Mouse (Mus musculus) heart, embryonic 12.5 days (tissue): ENCODE results near the gene Pde10a. TPM values are rescaled to one million over a fixed set of nuclear protein-coding genes. Genes with fewer than 3 reads are reported as not detected.

Experiments used
- ATAC-seq: fragments of 200-750 bp; cut with Nextera tagmentation; 2 replicates; pipeline ENCODE4 v1.8.0; 2017; ENCODE audit warnings: moderate TSS enrichment, moderate library complexity; ENCODE audit not compliant: insufficient number of reproducible peaks, low FRiP score
- H3K27ac ChIP-seq: fragments of 300-500 bp; sonication (generic); 2 replicates; pipeline ENCODE4 v1.5.1; 2016; ENCODE audit warnings: mild to moderate bottlenecking, moderate library complexity; ENCODE audit not compliant: poor library complexity, severe bottlenecking
- H3K27me3 ChIP-seq: fragments of 300-500 bp; sonication (generic); replicated peaks from 2 replicates; pipeline ENCODE4 v1.6.1; 2016; ENCODE audit warnings: mild to moderate bottlenecking, moderate library complexity
- H3K36me3 ChIP-seq: fragments of 300-500 bp; sonication (generic); 2 replicates; pipeline ENCODE4 v1.6.1; 2016; ENCODE audit warnings: mild to moderate bottlenecking, moderate library complexity
- H3K4me1 ChIP-seq: fragments of 300-500 bp; sonication (generic); replicated peaks from 2 replicates; pipeline ENCODE4 v1.6.1; 2016; ENCODE audit warnings: mild to moderate bottlenecking
- H3K4me2 ChIP-seq: fragments of 300-500 bp; sonication (generic); 2 replicates; pipeline ENCODE4 v1.6.1; 2016; ENCODE audit warnings: mild to moderate bottlenecking, moderate library complexity
- H3K4me3 ChIP-seq: fragments of 300-500 bp; sonication (generic); 2 replicates; pipeline ENCODE4 v1.5.1; 2016; ENCODE audit warnings: mild to moderate bottlenecking
- H3K9ac ChIP-seq: fragments of 300-500 bp; sonication (generic); 2 replicates; pipeline ENCODE4 v1.6.1; 2016; ENCODE audit warnings: mild to moderate bottlenecking, moderate library complexity
- H3K9me3 ChIP-seq: fragments of 300-500 bp; sonication (generic); replicated peaks from 2 replicates; pipeline ENCODE4 v1.6.1; 2016; ENCODE audit warnings: mild to moderate bottlenecking, moderate library complexity
- WGBS: fragments of 180-500 bp; shearing (Covaris S2); methylation state at CpG from one replicate; pipeline ENCODE4 v1.1.7; 2016; 5-methylcytosine and 5-hydroxymethylcytosine counted together
- polyA plus RNA-seq: library from polyadenylated mRNA; unstranded; fragments of >200 nt; fragmentation: Nextera tagmentation; extraction: Ambion mirVana; gene quantifications from 2 replicates; pipeline ENCODE4 v1.2.1, GENCODE M21; 2016

The Pde10a gene
- polyA plus RNA-seq, 1 experiment from 2014 or later = 1.4 TPM

DNA sequence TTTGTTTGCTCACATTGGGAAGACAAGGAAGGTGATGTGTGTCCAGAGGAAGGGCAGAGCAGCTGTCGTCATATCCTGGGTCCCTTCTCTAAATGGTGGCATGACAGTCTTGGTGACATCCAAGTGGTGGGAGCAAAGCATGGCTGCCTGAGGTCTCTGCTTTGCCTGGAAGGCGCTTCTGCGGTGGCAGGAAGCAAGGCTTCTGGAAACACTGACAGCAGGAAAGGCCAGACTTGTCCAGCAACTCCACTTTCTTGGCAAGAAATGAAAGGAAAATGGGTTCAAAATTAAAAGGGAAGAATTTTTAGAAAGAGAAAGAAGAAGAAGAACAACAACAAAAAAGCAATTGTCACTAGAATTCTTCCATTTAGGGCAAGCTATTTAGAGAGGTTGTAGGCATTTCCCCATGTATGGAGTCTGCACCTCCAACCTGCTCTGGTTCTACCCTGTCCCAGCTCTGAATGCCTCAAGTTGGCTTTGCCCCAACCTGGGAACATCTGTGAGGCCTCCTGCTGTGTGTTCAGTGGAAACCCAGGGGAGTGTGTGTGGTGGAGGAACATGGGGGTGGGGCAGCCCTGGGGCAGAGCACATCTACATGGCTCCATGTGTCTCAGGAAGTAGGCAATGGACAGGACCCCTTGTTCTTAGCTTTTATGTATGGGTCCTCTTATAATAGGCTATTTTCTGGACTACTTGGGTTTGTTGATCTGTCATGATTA lies 288.8 kb downstream of the Pde10a start:
- peaks cover 29% of the 10 kb centered on the region for H3K27me3 ChIP-seq
- no peak for ATAC-seq
- H3K27ac ChIP-seq = no peak overlapping the region
- H3K4me3 ChIP-seq = no peak overlapping the region
- peaks cover 8% of the 10 kb centered on the region for H3K4me1 ChIP-seq
- H3K36me3 ChIP-seq = no peaks in the 10 kb centered on the region
- no peak overlapping the region for H3K9ac ChIP-seq
- WGBS = 77% methylated on average over 3 of the region's 3 CpGs
- H3K9me3 ChIP-seq = no peaks in the 10 kb centered on the region
- no peak overlapping the region for H3K4me2 ChIP-seq

DNA sequence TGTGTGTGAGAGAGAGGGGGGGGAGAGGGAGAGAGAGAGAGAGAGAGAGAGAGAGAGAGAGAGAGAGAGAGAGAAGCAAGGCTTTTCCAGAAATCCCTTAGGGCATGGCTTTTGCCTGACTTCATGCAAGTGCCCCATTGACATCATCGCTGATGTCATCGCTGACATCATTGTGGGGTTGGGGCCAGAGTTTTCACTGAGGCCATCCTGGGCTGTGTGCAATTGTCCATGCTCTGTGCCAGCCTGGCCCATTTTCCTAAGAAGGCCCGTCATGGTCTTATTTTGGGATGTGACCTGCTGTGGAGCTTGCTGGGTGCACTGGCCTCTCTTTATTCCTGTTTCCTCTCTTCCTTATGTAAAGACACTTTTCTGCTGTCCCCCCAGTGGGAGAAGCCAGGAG lies 290.2 kb downstream of the Pde10a start:
- ATAC-seq = no peak
- Histone ChIP-seq H3K27me3 (peaks cover 14% of the 10 kb centered on the region), H3K9ac (no peak overlapping the region), H3K4me1 (peaks cover 8% of the 10 kb centered on the region), H3K4me2 (no peak overlapping the region), H3K36me3 (no peaks in the 10 kb centered on the region), H3K9me3 (no peaks in the 10 kb centered on the region), H3K4me3 (no peak overlapping the region), H3K27ac (no peak overlapping the region)
- WGBS = 84% methylated on average over 3 of the region's 3 CpGs

DNA sequence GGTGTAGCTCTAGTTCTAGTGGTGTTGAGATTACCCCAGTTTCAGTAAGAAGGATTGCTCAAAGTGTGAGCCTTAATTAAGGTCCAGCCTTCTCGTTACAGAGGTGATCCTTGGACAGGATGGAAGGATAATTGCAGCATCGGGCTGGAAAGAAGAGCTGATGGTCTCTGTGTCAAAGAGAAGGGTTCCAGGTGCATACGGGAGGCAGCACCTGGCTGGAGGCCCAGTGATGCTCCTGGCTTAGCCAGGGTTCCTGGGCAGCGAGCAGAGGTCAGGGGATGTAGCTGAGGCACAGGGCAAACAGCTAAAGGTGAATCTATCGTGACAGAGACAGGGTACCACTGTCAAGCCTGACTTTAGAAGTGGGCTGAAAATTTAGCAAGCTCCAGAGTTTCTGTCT lies 290.7 kb downstream of the Pde10a start:
- Histone ChIP-seq H3K4me2 (no peak overlapping the region), H3K9me3 (no peaks in the 10 kb centered on the region), H3K27ac (no peak overlapping the region), H3K4me1 (peaks cover 8% of the 10 kb centered on the region), H3K27me3 (peaks cover 17% of the 10 kb centered on the region), H3K4me3 (no peak overlapping the region), H3K36me3 (no peaks in the 10 kb centered on the region), H3K9ac (no peak overlapping the region)
- WGBS = 76% methylated on average over 5 of the region's 5 CpGs
- no peak for ATAC-seq

DNA sequence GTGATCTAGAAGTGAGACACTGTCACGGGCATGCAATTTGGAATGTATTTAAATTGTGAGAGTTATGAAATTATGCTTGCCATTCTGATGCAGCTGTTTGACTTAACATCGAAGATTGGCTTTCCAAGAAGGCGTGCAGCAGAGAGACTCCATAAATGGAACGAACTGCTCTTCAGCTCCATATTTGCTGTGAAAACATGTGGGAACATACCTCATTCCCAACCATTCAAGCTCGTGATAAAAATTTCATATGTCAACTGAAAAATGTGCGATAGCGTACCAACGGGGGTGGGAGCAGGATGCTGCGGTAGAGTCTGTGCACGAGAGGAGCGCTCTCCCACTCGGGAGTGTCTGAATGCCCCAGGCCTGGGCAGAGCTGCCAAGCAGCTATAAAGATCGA lies 293.5 kb downstream of the Pde10a start:
- Histone ChIP-seq H3K4me3 (no peak overlapping the region), H3K36me3 (no peaks in the 10 kb centered on the region), H3K4me1 (no peaks in the 10 kb centered on the region), H3K4me2 (no peak overlapping the region), H3K9me3 (no peaks in the 10 kb centered on the region), H3K27me3 (peaks cover 9% of the 10 kb centered on the region; the same call in 1 of the 2 replicates), H3K27ac (no peak overlapping the region), H3K9ac (no peak overlapping the region)
- no peak for ATAC-seq
- 87% methylated on average over 13 of the region's 13 CpGs for WGBS

DNA sequence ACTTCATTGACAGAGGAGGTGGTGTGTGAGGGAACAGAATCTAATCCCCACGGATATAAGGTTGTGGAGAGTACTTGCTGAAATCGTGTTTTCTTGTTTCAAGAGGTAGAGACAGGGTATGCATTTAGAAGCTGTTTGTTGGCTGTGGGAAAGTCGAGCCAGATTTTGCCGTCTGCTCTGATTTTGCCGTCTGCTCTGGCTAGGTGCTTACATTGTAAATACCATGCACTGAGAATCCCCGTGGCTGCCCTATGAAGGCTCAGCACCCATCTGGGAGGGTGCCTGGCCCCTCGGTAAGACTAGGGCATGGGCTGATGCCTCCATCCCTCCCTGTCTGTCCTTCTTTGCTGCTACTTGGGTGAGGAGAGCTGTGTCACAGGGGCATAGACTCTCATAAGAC lies 298.4 kb downstream of the Pde10a start:
- Histone ChIP-seq H3K27ac (no peak overlapping the region), H3K27me3 (peaks cover 8% of the 10 kb centered on the region), H3K9me3 (no peaks in the 10 kb centered on the region), H3K4me2 (no peak overlapping the region), H3K9ac (no peak overlapping the region), H3K4me3 (no peak overlapping the region), H3K36me3 (no peaks in the 10 kb centered on the region), H3K4me1 (no peaks in the 10 kb centered on the region)
- no peak for ATAC-seq
- WGBS = 59% methylated on average over 7 of the region's 7 CpGs

DNA sequence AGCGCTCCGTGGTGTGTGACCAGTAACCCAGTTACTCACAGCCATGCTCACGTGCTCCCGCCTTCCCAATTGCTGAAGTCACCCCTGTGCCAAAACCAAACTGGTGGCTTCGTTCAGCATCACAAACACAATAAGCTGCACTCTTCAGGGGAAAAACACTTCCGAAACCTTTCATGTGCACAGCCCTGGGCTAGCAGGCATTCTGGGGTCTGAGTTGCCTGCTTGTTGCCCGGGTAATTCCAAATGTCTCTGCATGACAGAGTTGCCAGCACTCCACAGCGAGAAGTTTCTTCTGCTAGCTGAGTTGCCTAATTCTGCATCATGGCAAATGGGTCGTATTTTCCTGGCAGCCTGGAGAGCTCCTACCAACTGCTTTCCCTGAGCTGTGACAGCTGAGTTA lies 302.0 kb downstream of the Pde10a start:
- no peak for ATAC-seq
- H3K9ac ChIP-seq = no peak overlapping the region
- WGBS = 84% methylated on average over 9 of the region's 9 CpGs

DNA sequence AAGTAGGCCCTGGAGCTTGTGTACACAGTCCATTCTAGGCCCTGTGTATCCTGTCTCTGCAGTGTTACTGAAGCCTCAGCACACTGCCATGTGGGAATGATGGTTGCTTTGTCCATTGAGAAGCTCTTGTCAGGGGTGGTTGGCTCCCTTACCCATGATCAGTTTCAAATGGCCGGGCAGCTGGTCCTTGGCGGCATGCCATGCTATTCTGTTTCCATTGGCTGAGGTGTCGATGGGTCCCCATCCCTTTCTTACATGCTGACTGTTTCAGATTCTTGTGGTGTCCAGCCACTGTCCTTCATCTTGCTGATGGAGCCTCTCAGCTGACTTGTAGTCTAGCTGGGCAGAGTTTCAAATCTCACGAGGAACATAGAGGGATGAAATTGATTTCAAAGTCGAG lies 305.8 kb downstream of the Pde10a start:
- no peaks in the 10 kb centered on the region for H3K9me3 ChIP-seq
- ATAC-seq = no peak
- no peaks in the 10 kb centered on the region for H3K27me3 ChIP-seq
- H3K4me1 ChIP-seq = no peaks in the 10 kb centered on the region
- H3K27ac ChIP-seq = no peak overlapping the region
- no peak overlapping the region for H3K9ac ChIP-seq
- no peaks in the 10 kb centered on the region for H3K36me3 ChIP-seq
- no peak overlapping the region for H3K4me3 ChIP-seq
- 83% methylated on average over 5 of the region's 5 CpGs for WGBS
- no peak overlapping the region for H3K4me2 ChIP-seq

More for the DNA sequence above, 302.0 kb downstream of the Pde10a start:
- no peaks in the 10 kb centered on the region for H3K36me3 ChIP-seq
- H3K9me3 ChIP-seq = no peaks in the 10 kb centered on the region
- H3K4me1 ChIP-seq = no peaks in the 10 kb centered on the region
- H3K27ac ChIP-seq = no peak overlapping the region
- peaks cover 4% of the 10 kb centered on the region; the same call in 1 of the 2 replicates for H3K27me3 ChIP-seq
- no peak overlapping the region for H3K4me2 ChIP-seq
- H3K4me3 ChIP-seq = no peak overlapping the region

DNA sequence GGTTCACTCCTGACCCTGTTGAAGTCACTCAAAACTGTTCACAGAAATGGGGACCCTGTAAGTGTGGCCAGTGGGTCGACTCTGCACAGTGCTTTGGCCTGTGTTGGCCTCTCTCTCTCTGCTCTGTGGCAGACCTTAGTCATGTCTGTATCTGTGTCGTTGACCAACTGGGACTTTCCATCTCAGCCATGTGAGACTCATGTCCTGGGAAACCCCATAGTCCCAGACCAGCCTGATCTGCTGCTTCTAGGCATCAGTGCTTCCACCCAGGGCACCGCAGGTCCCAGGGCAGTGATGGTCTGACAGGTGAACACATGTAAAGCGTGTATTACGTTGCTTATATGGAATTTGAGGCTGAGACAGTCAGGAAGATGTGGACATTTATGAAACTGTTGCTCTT lies 311.1 kb downstream of the Pde10a start:
- Histone ChIP-seq H3K27ac (no peak overlapping the region), H3K4me2 (no peak overlapping the region), H3K4me1 (peaks cover 6% of the 10 kb centered on the region; the same call in 1 of the 2 replicates), H3K36me3 (no peaks in the 10 kb centered on the region), H3K27me3 (no peaks in the 10 kb centered on the region), H3K4me3 (no peak overlapping the region), H3K9ac (no peak overlapping the region), H3K9me3 (no peaks in the 10 kb centered on the region)
- 84% methylated on average over 5 of the region's 5 CpGs for WGBS
- ATAC-seq = no peak

DNA sequence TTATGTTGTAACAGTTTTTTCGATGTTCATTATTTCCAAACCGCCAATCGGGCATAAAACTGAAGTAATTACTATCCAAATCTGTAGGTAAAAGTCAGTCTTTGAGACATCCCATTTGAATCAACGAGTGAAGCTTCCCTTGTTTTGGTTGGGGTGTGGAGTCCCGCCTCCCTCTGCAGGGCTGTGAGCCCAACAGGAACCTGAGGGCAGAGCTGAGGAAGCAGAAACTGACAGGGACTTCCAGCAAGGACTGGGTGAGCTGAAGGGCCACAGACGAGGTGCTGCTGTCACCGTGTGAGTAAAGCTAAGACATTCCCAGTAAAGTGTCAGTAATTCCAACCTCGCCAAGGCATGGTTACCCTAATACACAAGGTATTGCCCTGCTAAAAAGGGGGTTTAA lies 313.1 kb downstream of the Pde10a start:
- Histone ChIP-seq H3K4me2 (no peak overlapping the region), H3K4me1 (peaks cover 20% of the 10 kb centered on the region), H3K27ac (no peak overlapping the region), H3K36me3 (no peaks in the 10 kb centered on the region), H3K9ac (no peak overlapping the region), H3K4me3 (no peak overlapping the region), H3K27me3 (no peaks in the 10 kb centered on the region), H3K9me3 (no peaks in the 10 kb centered on the region)
- no peak for ATAC-seq
- 45% methylated on average over 8 of the region's 8 CpGs for WGBS

DNA sequence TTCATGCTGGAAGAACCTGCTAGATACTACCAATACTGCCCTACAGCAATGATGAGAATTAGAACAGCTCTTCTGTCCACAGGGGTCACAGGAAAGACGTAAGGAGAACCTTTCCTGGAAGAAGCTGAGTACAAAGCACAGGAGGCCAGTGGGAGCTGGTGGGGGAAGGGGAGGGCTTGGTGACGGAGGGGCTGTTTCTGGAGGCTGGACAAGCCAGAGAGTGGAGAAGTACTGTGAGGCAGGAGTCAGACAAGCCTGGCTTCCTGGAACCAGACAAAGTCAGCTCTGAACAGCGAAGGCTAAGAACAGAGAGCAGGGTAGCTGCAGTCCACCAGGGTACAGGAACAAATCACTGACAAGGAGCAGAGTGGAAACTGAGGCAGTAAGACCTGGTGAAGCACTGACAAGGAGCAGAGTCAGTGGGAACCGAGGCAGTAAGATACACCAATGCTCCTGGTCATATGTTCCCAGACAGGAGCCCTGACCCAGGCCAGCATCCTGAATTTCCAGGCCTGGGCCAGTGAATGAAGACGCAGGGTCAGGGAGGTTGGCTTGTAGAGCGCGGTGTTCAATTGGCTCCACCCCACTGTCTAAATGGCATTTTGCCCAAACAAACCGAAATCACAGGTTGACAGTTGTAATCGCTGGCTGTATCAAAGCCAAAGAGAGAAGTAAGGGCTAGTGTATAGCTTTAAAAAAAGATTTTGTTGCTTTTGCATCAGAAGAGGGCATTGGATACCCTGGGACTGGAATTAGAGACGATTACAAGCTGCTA lies 314.3 kb downstream of the Pde10a start:
- H3K36me3 ChIP-seq = no peaks in the 10 kb centered on the region
- peaks cover 20% of the 10 kb centered on the region for H3K4me1 ChIP-seq
- no peak overlapping the region for H3K9ac ChIP-seq
- H3K4me2 ChIP-seq = no peak overlapping the region
- ATAC-seq = no peak; the same call in 1 of the 2 replicates
- H3K27ac ChIP-seq = no peak overlapping the region
- 0 out of 2 replicates have a peak, but pooled peaks cover 6% of the 10 kb centered on the region for H3K27me3 ChIP-seq
- H3K9me3 ChIP-seq = no peaks in the 10 kb centered on the region
- H3K4me3 ChIP-seq = no peak overlapping the region
- WGBS = 70% methylated on average over 10 of the region's 10 CpGs

DNA sequence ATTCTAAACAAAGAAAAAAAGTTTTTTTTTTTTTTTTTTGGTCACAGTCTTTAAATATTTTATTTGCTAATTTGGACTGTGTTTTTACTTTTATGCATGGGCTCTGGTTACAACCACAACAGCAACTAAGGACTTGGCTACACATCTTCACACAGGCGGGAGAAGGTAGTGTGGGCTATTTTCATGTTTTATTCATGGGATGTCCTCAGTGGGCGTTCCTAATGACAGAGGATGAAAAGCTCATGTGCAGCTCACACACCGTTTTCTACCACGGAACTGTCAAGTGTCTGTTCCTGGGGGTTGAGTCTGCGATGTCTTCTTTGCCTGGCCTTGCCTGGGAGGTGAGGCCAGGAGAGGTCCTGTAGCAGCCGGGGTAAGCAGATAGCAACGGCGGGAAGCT lies 315.9 kb downstream of the Pde10a start:
- H3K4me2 ChIP-seq = no peak overlapping the region
- H3K9me3 ChIP-seq = no peaks in the 10 kb centered on the region
- no peak overlapping the region for H3K9ac ChIP-seq
- ATAC-seq = no peak
- 0 out of 2 replicates have a peak, but pooled peaks cover 6% of the 10 kb centered on the region for H3K27me3 ChIP-seq
- WGBS = 67% methylated on average over 8 of the region's 8 CpGs
- H3K4me3 ChIP-seq = no peak overlapping the region
- peaks cover 20% of the 10 kb centered on the region for H3K4me1 ChIP-seq
- H3K36me3 ChIP-seq = no peaks in the 10 kb centered on the region
- no peak overlapping the region for H3K27ac ChIP-seq
